Mouse (Mus musculus): ENCODE measurements around the gene Ppp1r1b.

GRCm38 (mm10) chr11:98332186-98332585, 16.0 kb upstream of the Ppp1r1b start:
- TF ChIP-seq POLR2A (IDR thresholded peaks at IDR 0.05; ENCODE audit: borderline replicate concordance, control insufficient read depth, low read depth, low read length), result no peak
- no peak for TF ChIP-seq CTCF (IDR thresholded peaks at IDR 0.05; ENCODE audit: control insufficient read depth, insufficient read depth, low read length)

Data from bone marrow, adult 2 months (tissue).